Mouse (Mus musculus): Measurements from ENCODE around the gene March4. TPM values are rescaled to one million over a fixed set of nuclear protein-coding genes. Genes with fewer than 3 reads are reported as not detected.

The March4 gene
- polyA plus RNA-seq, 2 experiments: 0.05 TPM; not detected in 1

DNA sequence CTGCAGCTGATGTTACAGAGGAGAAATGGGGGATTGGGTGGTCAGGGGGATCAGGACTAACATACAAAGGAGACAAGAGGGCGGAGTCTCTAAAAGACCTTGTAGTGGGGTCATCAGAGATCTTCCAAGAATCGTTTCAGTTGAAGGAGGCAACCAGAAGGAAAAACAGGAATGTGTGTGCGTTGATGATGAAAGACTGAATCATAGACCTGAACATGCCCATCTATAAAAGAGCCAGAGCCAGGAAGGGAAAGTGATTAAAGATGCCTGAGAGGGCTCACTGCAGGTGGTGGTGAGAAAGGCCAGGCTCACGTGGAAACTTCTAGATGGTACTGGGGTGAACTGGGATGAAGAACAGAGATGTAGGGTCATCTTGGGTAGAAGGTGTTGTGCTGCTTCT, 27.2 kb downstream of the March4 start:
- TF ChIP-seq POLR2A (IDR thresholded peaks at IDR 0.05; ENCODE audit: borderline replicate concordance, extremely low read depth, insufficient read depth, insufficient read length): no peak
- Histone ChIP-seq H3K9ac (ENCODE audit: low read depth, low read length, severe bottlenecking) (no peak overlapping the region), H3K4me2 (replicated peaks; ENCODE audit: low read depth, low read length, severe bottlenecking) (no peak overlapping the region), H3K4me3 (replicated peaks; ENCODE audit: low read length) (no peak overlapping the region), H3K4me1 (ENCODE audit: control insufficient read depth, insufficient read depth, low read length) (no peaks in the 10 kb centered on the region), H3K27ac (replicated peaks; ENCODE audit: low read depth, low read length) (no peak overlapping the region), H3K9me3 (ENCODE audit: control insufficient read depth, low read length) (no peaks in the 10 kb centered on the region), H3K36me3 (ENCODE audit: control insufficient read depth, insufficient read depth, low read length) (no peaks in the 10 kb centered on the region), H3K27me3 (ENCODE audit: control insufficient read depth, insufficient read depth, low read length) (no peaks in the 10 kb centered on the region)
- DNase-seq (ENCODE audit: low spot score) (no peak), ATAC-seq (ENCODE audit: low FRiP score, low read depth) (no peak)
- 66% methylated on average over 4 of the region's 4 CpGs for WGBS

DNA sequence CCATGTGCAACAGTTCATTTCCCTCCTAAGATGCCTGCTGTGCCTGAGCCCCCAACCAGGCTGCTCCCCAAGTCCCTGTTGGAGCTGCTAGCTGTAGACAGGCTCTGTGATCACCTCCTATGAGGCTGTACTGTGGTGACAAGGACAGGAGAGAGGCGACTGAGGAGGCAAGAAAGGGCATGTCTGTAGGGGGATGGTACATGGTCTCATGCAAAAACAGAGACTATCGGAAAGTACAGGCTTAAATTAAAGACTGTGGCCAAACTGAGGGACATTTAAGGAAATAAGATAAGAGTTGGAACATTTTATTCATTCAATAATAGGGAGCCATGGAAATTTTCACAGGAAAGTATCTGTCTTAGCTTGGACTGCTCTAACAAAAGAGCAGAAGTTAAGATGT, 29.1 kb downstream of the March4 start:
- 54% methylated on average over 2 of the region's 2 CpGs for WGBS
- ATAC-seq (ENCODE audit: low FRiP score, low read depth): no peak
- H3K4me1 ChIP-seq (ENCODE audit: control insufficient read depth, insufficient read depth, low read length): no peaks in the 10 kb centered on the region
- no peaks in the 10 kb centered on the region for H3K36me3 ChIP-seq (ENCODE audit: control insufficient read depth, insufficient read depth, low read length)
- DNase-seq (ENCODE audit: low spot score): no peak
- no peaks in the 10 kb centered on the region for H3K27me3 ChIP-seq (ENCODE audit: control insufficient read depth, insufficient read depth, low read length)
- H3K9ac ChIP-seq (ENCODE audit: low read depth, low read length, severe bottlenecking): no peak overlapping the region
- H3K9me3 ChIP-seq (ENCODE audit: control insufficient read depth, low read length): no peaks in the 10 kb centered on the region
- TF ChIP-seq POLR2A (IDR thresholded peaks at IDR 0.05; ENCODE audit: borderline replicate concordance, extremely low read depth, insufficient read depth, insufficient read length): no peak
- no peak overlapping the region for H3K4me2 ChIP-seq (replicated peaks; ENCODE audit: low read depth, low read length, severe bottlenecking)
- H3K27ac ChIP-seq (replicated peaks; ENCODE audit: low read depth, low read length): no peak overlapping the region
- H3K4me3 ChIP-seq (replicated peaks; ENCODE audit: low read length): no peak overlapping the region

DNA sequence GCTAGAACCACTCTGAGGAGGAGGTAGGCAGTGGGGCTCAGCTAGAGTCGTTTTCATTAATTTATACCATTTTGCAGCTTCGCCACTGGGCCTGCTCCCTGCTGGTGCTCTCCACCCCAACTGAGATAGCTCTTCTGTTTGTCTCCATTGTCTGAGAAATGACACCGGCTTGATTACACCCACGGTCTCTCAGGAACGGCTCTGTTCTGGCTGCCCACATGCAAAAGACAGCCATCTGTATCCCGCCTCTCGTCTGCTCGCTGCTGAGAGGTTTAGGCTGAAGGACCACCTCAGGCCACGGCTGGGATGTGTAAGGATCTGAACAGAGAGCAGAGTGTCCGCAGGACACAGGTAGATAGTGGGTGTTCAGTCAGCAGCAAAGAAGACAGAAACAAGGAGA, 30.5 kb downstream of the March4 start:
- Histone ChIP-seq H3K9me3 (ENCODE audit: control insufficient read depth, low read length) (no peaks in the 10 kb centered on the region), H3K4me3 (replicated peaks; ENCODE audit: low read length) (no peak overlapping the region), H3K27ac (replicated peaks; ENCODE audit: low read depth, low read length) (no peak overlapping the region), H3K36me3 (ENCODE audit: control insufficient read depth, insufficient read depth, low read length) (no peaks in the 10 kb centered on the region), H3K4me2 (replicated peaks; ENCODE audit: low read depth, low read length, severe bottlenecking) (no peak overlapping the region), H3K27me3 (ENCODE audit: control insufficient read depth, insufficient read depth, low read length) (no peaks in the 10 kb centered on the region), H3K9ac (ENCODE audit: low read depth, low read length, severe bottlenecking) (no peak overlapping the region), H3K4me1 (ENCODE audit: control insufficient read depth, insufficient read depth, low read length) (no peaks in the 10 kb centered on the region)
- ATAC-seq (ENCODE audit: low FRiP score, low read depth) (no peak), DNase-seq (ENCODE audit: low spot score) (no peak)
- TF ChIP-seq POLR2A (IDR thresholded peaks at IDR 0.05; ENCODE audit: borderline replicate concordance, extremely low read depth, insufficient read depth, insufficient read length): no peak
- WGBS: 62% methylated on average over 10 of the region's 10 CpGs

DNA sequence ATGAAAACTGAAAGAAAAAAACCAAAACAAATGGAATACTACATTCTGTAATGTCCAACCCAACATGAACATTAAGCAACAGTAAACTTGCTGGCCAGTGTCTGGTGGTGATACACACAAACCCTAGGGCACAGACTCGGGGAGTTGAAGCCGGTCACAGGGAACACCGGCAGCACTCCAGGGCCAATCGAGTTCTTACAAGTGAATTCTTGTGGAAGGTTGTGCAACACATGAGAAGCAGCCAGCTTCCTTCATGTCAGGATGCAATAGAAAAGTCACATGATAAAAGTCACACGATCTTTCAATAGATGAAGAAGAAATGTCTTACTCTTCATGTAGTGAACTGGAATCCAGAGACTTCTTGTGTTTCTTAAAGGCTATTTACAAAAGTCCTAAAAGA, 39.1 kb downstream of the March4 start:
- Histone ChIP-seq H3K27me3 (ENCODE audit: control insufficient read depth, insufficient read depth, low read length) (no peaks in the 10 kb centered on the region), H3K9me3 (ENCODE audit: control insufficient read depth, low read length) (no peaks in the 10 kb centered on the region), H3K27ac (replicated peaks; ENCODE audit: low read depth, low read length) (no peak overlapping the region), H3K4me2 (replicated peaks; ENCODE audit: low read depth, low read length, severe bottlenecking) (no peak overlapping the region), H3K36me3 (ENCODE audit: control insufficient read depth, insufficient read depth, low read length) (no peaks in the 10 kb centered on the region), H3K4me3 (replicated peaks; ENCODE audit: low read length) (no peak overlapping the region), H3K4me1 (ENCODE audit: control insufficient read depth, insufficient read depth, low read length) (no peaks in the 10 kb centered on the region), H3K9ac (ENCODE audit: low read depth, low read length, severe bottlenecking) (no peak overlapping the region)
- TF ChIP-seq POLR2A (IDR thresholded peaks at IDR 0.05; ENCODE audit: borderline replicate concordance, extremely low read depth, insufficient read depth, insufficient read length): no peak
- WGBS: 86% methylated on average over 5 of the region's 5 CpGs
- DNase-seq (ENCODE audit: low spot score) (no peak), ATAC-seq (ENCODE audit: low FRiP score, low read depth) (no peak)

DNA sequence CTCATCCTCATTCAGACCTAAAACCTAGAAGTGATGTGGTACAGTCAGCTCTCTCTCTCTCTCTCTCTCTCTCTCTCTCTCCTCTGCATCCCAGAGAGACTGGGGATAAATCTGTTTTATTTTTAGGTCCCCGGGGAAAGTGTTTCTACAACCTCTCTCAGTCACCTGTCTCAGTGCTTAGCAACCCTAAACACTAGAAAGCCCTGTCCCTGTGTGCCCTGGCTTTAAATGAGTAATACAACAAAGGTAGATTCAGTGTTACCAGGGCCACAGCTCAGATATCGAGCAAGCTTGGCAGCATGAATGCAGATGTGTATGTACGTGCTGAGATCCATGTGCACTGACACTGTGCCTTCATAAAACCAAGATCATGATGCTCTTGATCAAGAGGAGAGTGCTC, 43.3 kb downstream of the March4 start:
- H3K9ac ChIP-seq (ENCODE audit: low read depth, low read length, severe bottlenecking): no peak overlapping the region
- WGBS: 71% methylated on average over 3 of the region's 3 CpGs

DNA sequence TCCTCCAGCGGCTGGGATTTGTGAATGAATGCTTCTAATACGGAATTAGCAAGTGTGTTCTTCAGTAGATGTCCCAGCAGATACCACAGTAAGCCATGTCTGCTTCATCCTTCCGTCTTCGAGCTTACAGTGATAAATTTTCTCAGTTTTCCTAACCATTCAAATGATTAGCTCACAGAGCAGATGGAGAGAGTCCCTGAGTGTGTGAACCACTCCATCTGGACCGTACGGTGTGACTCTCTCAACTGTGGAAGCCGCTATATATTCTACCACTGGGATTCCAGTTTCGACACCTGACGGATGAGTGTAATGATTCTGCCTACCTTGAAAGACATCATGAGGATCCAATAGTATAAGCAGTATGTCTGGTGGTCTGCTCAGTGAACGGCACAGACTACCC, 44.1 kb downstream of the March4 start:
- ATAC-seq (ENCODE audit: low FRiP score, low read depth) (no peak), DNase-seq (ENCODE audit: low spot score) (no peak)
- 91% methylated on average over 10 of the region's 10 CpGs for WGBS
- Histone ChIP-seq H3K4me1 (ENCODE audit: control insufficient read depth, insufficient read depth, low read length) (no peaks in the 10 kb centered on the region), H3K4me2 (replicated peaks; ENCODE audit: low read depth, low read length, severe bottlenecking) (no peak overlapping the region), H3K9me3 (ENCODE audit: control insufficient read depth, low read length) (no peaks in the 10 kb centered on the region), H3K9ac (ENCODE audit: low read depth, low read length, severe bottlenecking) (no peak overlapping the region), H3K4me3 (replicated peaks; ENCODE audit: low read length) (no peak overlapping the region), H3K27me3 (ENCODE audit: control insufficient read depth, insufficient read depth, low read length) (no peaks in the 10 kb centered on the region), H3K27ac (replicated peaks; ENCODE audit: low read depth, low read length) (no peak overlapping the region), H3K36me3 (ENCODE audit: control insufficient read depth, insufficient read depth, low read length) (no peaks in the 10 kb centered on the region)
- no peak for TF ChIP-seq POLR2A (IDR thresholded peaks at IDR 0.05; ENCODE audit: borderline replicate concordance, extremely low read depth, insufficient read depth, insufficient read length)

More for the DNA sequence above, 43.3 kb downstream of the March4 start:
- DNase-seq (ENCODE audit: low spot score): no peak
- Histone ChIP-seq H3K4me1 (ENCODE audit: control insufficient read depth, insufficient read depth, low read length) (no peaks in the 10 kb centered on the region), H3K9me3 (ENCODE audit: control insufficient read depth, low read length) (no peaks in the 10 kb centered on the region), H3K27me3 (ENCODE audit: control insufficient read depth, insufficient read depth, low read length) (no peaks in the 10 kb centered on the region), H3K36me3 (ENCODE audit: control insufficient read depth, insufficient read depth, low read length) (no peaks in the 10 kb centered on the region), H3K27ac (replicated peaks; ENCODE audit: low read depth, low read length) (no peak overlapping the region), H3K4me2 (replicated peaks; ENCODE audit: low read depth, low read length, severe bottlenecking) (no peak overlapping the region), H3K4me3 (replicated peaks; ENCODE audit: low read length) (no peak overlapping the region)
- TF ChIP-seq POLR2A (IDR thresholded peaks at IDR 0.05; ENCODE audit: borderline replicate concordance, extremely low read depth, insufficient read depth, insufficient read length): no peak
- no peak for ATAC-seq (ENCODE audit: low FRiP score, low read depth)

Measured in limb, embryonic 14.5 days (tissue).